Mouse (Mus musculus) limb, embryonic 15.5 days (tissue): ENCODE results near the gene Fam219a. TPM values are rescaled to one million over a fixed set of nuclear protein-coding genes. Genes with fewer than 3 reads are reported as not detected.

Experiments
- ATAC-seq: fragments of 200-750 bp; cut with Nextera tagmentation; 2 replicates; pipeline ENCODE4 v1.8.0; 2017; ENCODE audit warnings: low read depth, moderate TSS enrichment; ENCODE audit not compliant: insufficient number of reproducible peaks, low FRiP score, low TSS enrichment
- H3K27ac ChIP-seq: fragments of 300-500 bp; sonication (generic); 2 replicates; pipeline ENCODE4 v1.5.1; 2015; ENCODE audit warnings: moderate library complexity, mild to moderate bottlenecking, inconsistent platforms
- H3K27me3 ChIP-seq: fragments of 300-500 bp; sonication (generic); 2 replicates; pipeline ENCODE4 v1.6.1; 2015; ENCODE audit warnings: inconsistent platforms
- H3K36me3 ChIP-seq: fragments of 300-500 bp; sonication (generic); 2 replicates; pipeline ENCODE4 v1.6.1; 2015; ENCODE audit warnings: inconsistent platforms
- H3K4me1 ChIP-seq: fragments of 300-500 bp; sonication (generic); 2 replicates; pipeline ENCODE4 v1.6.1; 2015; ENCODE audit warnings: inconsistent platforms
- H3K4me2 ChIP-seq: fragments of 300-500 bp; sonication (generic); 2 replicates; pipeline ENCODE4 v1.6.1; 2015; ENCODE audit warnings: mild to moderate bottlenecking, inconsistent platforms
- H3K4me3 ChIP-seq: fragments of 300-500 bp; sonication (generic); 2 replicates; pipeline ENCODE4 v1.5.1; 2015; ENCODE audit warnings: mild to moderate bottlenecking, inconsistent platforms
- H3K9ac ChIP-seq: fragments of 300-500 bp; sonication (generic); 2 replicates; pipeline ENCODE4 v1.6.1; 2015; ENCODE audit warnings: inconsistent platforms
- H3K9me3 ChIP-seq: fragments of 300-500 bp; sonication (generic); 2 replicates; pipeline ENCODE4 v1.6.1; 2016; ENCODE audit warnings: inconsistent platforms
- WGBS: fragments of 180-500 bp; shearing (Covaris S2); methylation state at CpG from one replicate; pipeline ENCODE4 v1.1.7; 2015; 5-methylcytosine and 5-hydroxymethylcytosine counted together
- polyA plus RNA-seq: library from polyadenylated mRNA; unstranded; fragments of >200 nt; fragmentation: Nextera tagmentation; extraction: Ambion mirVana; gene quantifications from 2 replicates; pipeline ENCODE4 v1.2.1, GENCODE M21; 2015

Gene Fam219a
- polyA plus RNA-seq, 1 experiment from 2014 or later = 2.7 TPM

GRCm38 (mm10) chr4:41573492-41573891, 4.2 kb upstream of the Fam219a start:
- Histone ChIP-seq H3K27me3 (peaks cover 34% of the 10 kb centered on the region), H3K4me1 (peaks cover 11% of the 10 kb centered on the region)
- WGBS = 37% methylated on average over 4 of the region's 4 CpGs

GRCm38 (mm10) chr4:41571490-41571889, 2.2 kb upstream of the Fam219a start:
- Histone ChIP-seq H3K4me3 (no peak overlapping the region), H3K27me3 (peaks cover 54% of the 10 kb centered on the region), H3K4me1 (peaks cover 20% of the 10 kb centered on the region), H3K4me2 (no peak overlapping the region), H3K27ac (no peak overlapping the region), H3K9me3 (no peaks in the 10 kb centered on the region), H3K36me3 (no peaks in the 10 kb centered on the region), H3K9ac (no peak overlapping the region)
- ATAC-seq = no peak
- 26% methylated on average over 5 of the region's 5 CpGs for WGBS

More at GRCm38 (mm10) chr4:41573492-41573891, 4.2 kb upstream of the Fam219a start:
- H3K4me2 ChIP-seq = no peak overlapping the region
- no peak overlapping the region for H3K4me3 ChIP-seq
- no peak overlapping the region for H3K9ac ChIP-seq
- H3K27ac ChIP-seq = no peak overlapping the region
- no peaks in the 10 kb centered on the region for H3K9me3 ChIP-seq
- no peaks in the 10 kb centered on the region for H3K36me3 ChIP-seq
- no peak for ATAC-seq

DNA sequence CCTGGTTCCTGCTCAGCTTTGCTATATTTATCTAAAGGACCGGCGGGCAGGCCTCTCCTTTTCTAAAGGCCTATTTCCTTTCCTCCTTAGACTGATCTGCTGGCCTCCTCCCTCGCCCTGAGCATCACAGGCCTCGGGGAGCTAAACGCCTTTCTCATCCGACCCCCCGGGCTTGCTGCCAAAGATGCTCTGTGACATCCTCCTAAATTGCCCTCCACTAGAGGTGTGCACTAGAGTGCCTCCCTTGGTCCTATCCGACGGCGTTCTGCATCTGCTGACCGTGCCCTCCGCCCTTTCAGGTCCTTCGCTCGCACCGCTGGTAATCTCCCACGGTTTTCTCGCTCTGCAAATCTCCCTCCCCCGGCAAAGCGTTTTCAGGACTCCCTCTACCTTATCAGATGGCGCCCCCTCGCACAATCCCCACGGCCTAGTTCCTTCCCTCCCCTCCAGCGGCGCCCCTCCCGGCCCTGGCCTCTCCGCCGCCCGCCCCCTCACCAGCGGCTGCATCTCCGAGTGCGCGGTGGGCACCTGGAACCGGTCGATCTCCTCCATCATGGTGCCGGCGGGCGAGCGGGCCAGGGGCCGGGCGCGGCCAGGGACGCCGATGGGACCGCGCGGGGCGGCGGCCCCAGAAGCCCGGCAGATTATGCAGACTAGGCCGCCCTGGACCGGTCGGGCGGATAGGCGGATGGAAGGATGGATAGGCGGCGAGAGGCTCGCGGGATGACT, 492 bp downstream of the Fam219a start:
- Histone ChIP-seq H3K9ac (peak overlapping the region; percentile 64), H3K27me3 (peaks cover 61% of the 10 kb centered on the region), H3K4me3 (peak overlapping the region; percentile 79), H3K4me1 (peaks cover 20% of the 10 kb centered on the region), H3K27ac (no peak overlapping the region), H3K9me3 (no peaks in the 10 kb centered on the region), H3K36me3 (no peaks in the 10 kb centered on the region), H3K4me2 (peak overlapping the region; percentile 93)
- WGBS = 1% methylated on average over 58 of the region's 58 CpGs
- no peak; the same call in 1 of the 2 replicates for ATAC-seq

GRCm38 (mm10) chr4:41568239-41568638, 1.1 kb downstream of the Fam219a start:
- H3K4me2 ChIP-seq = peak overlapping the region; percentile 93
- no peak for ATAC-seq
- peaks cover 61% of the 10 kb centered on the region for H3K27me3 ChIP-seq
- H3K4me3 ChIP-seq = peak overlapping the region; percentile 79
- H3K36me3 ChIP-seq = no peaks in the 10 kb centered on the region
- no peak overlapping the region for H3K27ac ChIP-seq
- peaks cover 20% of the 10 kb centered on the region for H3K4me1 ChIP-seq
- H3K9ac ChIP-seq = peak overlapping the region; percentile 64; the same call in 1 of the 2 replicates
- H3K9me3 ChIP-seq = no peaks in the 10 kb centered on the region
- 7% methylated on average over 19 of the region's 19 CpGs for WGBS

DNA sequence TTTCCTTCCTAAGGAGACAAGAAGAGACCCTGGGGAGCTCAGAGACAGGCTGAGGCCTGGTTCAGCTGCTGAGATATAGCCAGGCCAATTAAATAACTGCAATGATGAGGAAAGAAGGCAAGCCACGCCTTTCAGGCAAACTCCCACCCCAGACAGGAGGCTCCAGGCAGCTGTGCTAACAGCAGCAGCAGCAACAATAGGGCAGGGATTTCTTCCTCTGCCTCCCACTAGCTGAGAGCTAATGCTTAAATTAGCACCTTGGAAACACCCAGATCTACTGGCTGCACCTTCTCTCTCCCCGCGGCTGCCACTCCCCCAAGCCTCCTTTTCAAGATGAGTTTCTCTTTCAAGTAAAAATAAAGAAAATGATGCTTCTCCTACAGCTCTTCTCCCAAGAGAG, 3.2 kb downstream of the Fam219a start:
- H3K9ac ChIP-seq = no peak overlapping the region
- H3K27me3 ChIP-seq = peaks cover 45% of the 10 kb centered on the region
- no peak overlapping the region for H3K27ac ChIP-seq
- no peaks in the 10 kb centered on the region for H3K9me3 ChIP-seq
- no peak overlapping the region for H3K4me3 ChIP-seq
- no peaks in the 10 kb centered on the region for H3K36me3 ChIP-seq
- H3K4me2 ChIP-seq = no peak overlapping the region
- WGBS = 13% methylated on average over 3 of the region's 3 CpGs
- no peak for ATAC-seq
- H3K4me1 ChIP-seq = peaks cover 20% of the 10 kb centered on the region

DNA sequence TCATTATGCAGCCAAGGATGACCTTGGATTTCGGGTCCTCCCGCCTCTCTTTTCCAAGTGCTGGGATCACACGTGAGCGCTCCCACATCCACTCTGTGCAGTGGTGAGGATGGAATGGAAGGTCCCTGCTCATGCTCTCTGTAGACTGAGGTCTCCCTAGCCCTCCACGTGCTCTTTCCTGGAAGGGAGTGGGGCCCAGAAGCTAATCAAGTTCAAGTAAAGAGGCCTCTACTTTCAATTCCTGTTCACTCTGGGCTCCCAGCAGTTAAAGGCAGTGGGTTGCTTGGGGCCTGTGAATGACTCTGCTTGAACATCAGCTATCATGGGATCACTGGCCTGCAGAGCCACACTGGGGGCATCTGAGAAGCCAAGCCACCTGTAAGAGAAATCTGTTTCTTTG, 6.0 kb downstream of the Fam219a start:
- H3K9ac ChIP-seq = no peak overlapping the region
- ATAC-seq = no peak
- H3K27me3 ChIP-seq = peaks cover 26% of the 10 kb centered on the region
- peaks cover 7% of the 10 kb centered on the region for H3K4me1 ChIP-seq
- no peak overlapping the region for H3K27ac ChIP-seq
- H3K4me3 ChIP-seq = no peak overlapping the region
- WGBS = 87% methylated on average over 5 of the region's 5 CpGs
- H3K4me2 ChIP-seq = no peak overlapping the region
- no peaks in the 10 kb centered on the region for H3K36me3 ChIP-seq
- no peaks in the 10 kb centered on the region for H3K9me3 ChIP-seq

DNA sequence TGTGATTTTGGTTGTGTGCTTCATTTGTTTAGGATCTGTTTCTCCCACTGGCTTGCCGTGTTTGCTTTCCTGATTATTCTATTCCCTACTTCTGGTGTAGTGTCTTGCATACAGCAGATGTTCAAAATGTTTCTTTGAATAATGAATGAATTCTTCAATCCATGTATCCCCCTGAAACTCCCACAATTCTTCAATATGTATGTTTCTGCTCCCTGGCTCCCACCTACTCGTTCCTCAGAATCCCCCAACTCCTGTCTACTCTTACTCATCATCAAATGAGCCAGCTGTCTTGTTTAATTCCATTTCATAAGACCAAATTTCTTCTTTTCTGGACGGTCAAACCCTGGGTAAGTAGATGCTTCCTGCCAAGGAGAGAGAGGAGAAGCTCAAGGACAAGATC, 12.2 kb downstream of the Fam219a start:
- H3K4me1 ChIP-seq = 0 out of 2 replicates have a peak, but pooled peaks cover 3% of the 10 kb centered on the region
- no peak overlapping the region for H3K27ac ChIP-seq
- H3K27me3 ChIP-seq = 0 out of 2 replicates have a peak, but pooled peaks cover 7% of the 10 kb centered on the region
- no peaks in the 10 kb centered on the region for H3K9me3 ChIP-seq
- H3K36me3 ChIP-seq = no peaks in the 10 kb centered on the region
- no peak overlapping the region for H3K4me3 ChIP-seq
- H3K9ac ChIP-seq = no peak overlapping the region
- no peak for ATAC-seq
- 62% methylated on average over 3 of the region's 3 CpGs for WGBS
- no peak overlapping the region for H3K4me2 ChIP-seq

- no peaks in the 10 kb centered on the region for H3K9me3 ChIP-seq
- H3K4me2 ChIP-seq = no peak overlapping the region
- H3K36me3 ChIP-seq = no peaks in the 10 kb centered on the region
- 44% methylated on average over 5 of the region's 5 CpGs for WGBS
- H3K4me1 ChIP-seq = 0 out of 2 replicates have a peak, but pooled peaks cover 3% of the 10 kb centered on the region
- no peak overlapping the region for H3K27ac ChIP-seq
- no peak overlapping the region for H3K4me3 ChIP-seq
- no peak for ATAC-seq
- H3K9ac ChIP-seq = no peak overlapping the region
- H3K27me3 ChIP-seq = 0 out of 2 replicates have a peak, but pooled peaks cover 7% of the 10 kb centered on the region
Measured at GRCm38 (mm10) chr4:41556311-41556953, 12.9 kb downstream of the Fam219a start.

DNA sequence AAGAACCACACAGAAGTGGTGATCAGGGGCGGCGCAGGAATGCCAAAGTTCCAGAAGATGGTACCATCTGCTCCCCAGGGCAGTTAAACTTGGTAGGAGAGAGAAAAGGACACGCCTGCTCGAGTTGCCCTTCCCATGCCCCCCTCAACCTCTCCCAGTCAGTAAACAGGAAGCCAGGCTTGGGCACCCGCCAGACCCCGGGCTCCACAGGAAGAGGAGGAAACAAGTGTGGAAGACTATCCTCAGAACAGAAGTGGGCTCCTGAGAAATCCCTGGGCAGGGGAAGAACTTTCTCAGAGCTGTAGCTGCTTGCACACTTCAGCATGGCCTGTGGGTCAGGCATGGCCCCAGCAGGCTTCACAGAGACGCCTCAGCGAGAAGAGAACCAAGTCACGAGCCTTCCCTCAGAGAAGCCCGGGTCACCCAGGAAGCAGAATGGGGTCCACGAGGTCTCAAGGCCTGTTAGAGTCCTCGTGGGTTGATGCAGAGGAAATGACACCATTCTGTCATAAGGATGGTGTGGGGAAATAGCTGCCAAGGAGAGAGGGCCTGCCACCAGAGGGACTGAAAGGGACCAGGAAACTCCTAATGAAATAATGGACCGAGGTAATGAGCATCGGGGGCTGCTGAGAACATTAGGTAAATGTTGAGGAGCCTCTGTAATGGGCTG, 14.2 kb downstream of the Fam219a start:
- Histone ChIP-seq H3K4me3 (no peak overlapping the region), H3K9ac (no peak overlapping the region), H3K4me2 (no peak overlapping the region), H3K27me3 (peaks cover 7% of the 10 kb centered on the region; the same call in 1 of the 2 replicates), H3K9me3 (no peaks in the 10 kb centered on the region), H3K36me3 (no peaks in the 10 kb centered on the region), H3K27ac (no peak overlapping the region), H3K4me1 (0 out of 2 replicates have a peak, but pooled peaks cover 3% of the 10 kb centered on the region)
- ATAC-seq = no peak
- WGBS = 56% methylated on average over 14 of the region's 14 CpGs

- 48% methylated on average over 11 of the region's 11 CpGs for WGBS
- no peaks in the 10 kb centered on the region for H3K36me3 ChIP-seq
- no peak overlapping the region for H3K4me3 ChIP-seq
- 0 out of 2 replicates have a peak, but pooled peaks cover 3% of the 10 kb centered on the region for H3K4me1 ChIP-seq
- no peak overlapping the region for H3K9ac ChIP-seq
- H3K27me3 ChIP-seq = peaks cover 4% of the 10 kb centered on the region; the same call in 1 of the 2 replicates
- no peaks in the 10 kb centered on the region for H3K9me3 ChIP-seq
- H3K4me2 ChIP-seq = no peak overlapping the region
- H3K27ac ChIP-seq = no peak overlapping the region
- no peak for ATAC-seq
Measured at GRCm38 (mm10) chr4:41553116-41553515, 16.2 kb downstream of the Fam219a start.

DNA sequence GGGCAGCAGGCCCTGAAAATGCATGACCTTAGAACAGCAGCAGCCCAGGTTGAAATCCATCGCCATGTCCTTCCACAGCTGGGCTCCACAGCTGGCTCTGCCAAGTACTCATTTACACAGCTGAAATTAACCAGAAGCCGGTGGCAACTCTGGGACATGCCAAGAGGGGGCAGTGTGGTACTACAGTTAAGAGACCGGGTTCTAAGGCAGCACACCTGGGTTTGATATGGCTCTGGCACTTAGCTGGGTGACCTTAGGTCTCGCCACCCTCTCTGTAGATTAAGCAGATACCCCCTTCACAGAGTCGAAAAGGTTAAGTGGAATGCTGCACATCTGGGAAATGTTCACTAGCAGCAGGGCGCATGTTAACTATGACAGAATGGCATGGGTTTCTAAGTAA, 16.8 kb downstream of the Fam219a start:
- H3K4me3 ChIP-seq = no peak overlapping the region
- no peak overlapping the region for H3K4me2 ChIP-seq
- H3K4me1 ChIP-seq = 0 out of 2 replicates have a peak, but pooled peaks cover 3% of the 10 kb centered on the region
- peaks cover 3% of the 10 kb centered on the region; the same call in 1 of the 2 replicates for H3K27me3 ChIP-seq
- no peaks in the 10 kb centered on the region for H3K36me3 ChIP-seq
- H3K9me3 ChIP-seq = no peaks in the 10 kb centered on the region
- ATAC-seq = no peak
- no peak overlapping the region for H3K9ac ChIP-seq
- no peak overlapping the region for H3K27ac ChIP-seq
- WGBS = 11% methylated on average over 6 of the region's 6 CpGs

DNA sequence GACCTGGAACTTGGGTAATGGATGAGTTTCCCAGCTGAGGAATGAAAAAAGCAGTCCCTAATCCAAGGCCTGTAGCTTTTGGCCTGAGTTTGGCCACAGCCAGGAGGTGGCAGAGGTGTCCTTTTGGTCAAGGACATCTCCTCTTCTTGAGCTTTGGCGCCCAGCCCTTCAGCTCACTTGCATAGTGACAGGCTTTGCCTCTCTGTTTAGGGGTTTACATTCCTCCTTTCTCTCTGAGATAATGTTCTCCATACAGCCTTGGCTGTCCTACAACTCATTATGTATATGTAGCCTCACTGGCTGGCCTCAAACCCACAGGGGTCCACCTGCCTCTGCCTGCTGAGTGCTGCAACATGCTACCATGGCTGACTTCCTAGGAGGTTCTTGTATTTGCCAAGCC, 22.3 kb downstream of the Fam219a start:
- H3K4me1 ChIP-seq = no peaks in the 10 kb centered on the region
- H3K27ac ChIP-seq = no peak overlapping the region
- no peak overlapping the region for H3K4me2 ChIP-seq
- H3K27me3 ChIP-seq = no peaks in the 10 kb centered on the region; the same call in 1 of the 2 replicates
- no peaks in the 10 kb centered on the region for H3K36me3 ChIP-seq
- no peaks in the 10 kb centered on the region for H3K9me3 ChIP-seq
- 78% methylated on average over 1 of the region's 1 CpGs for WGBS
- H3K9ac ChIP-seq = no peak overlapping the region
- ATAC-seq = no peak
- no peak overlapping the region for H3K4me3 ChIP-seq
